Mouse (Mus musculus) liver, adult 2 months (tissue): Measurements from ENCODE around the gene Hnrnpk.

Source experiments
- CTCF ChIP-seq: fragments of 200-500 bp; IDR thresholded peaks from 2 replicates; pipeline ENCODE4 v1.5.1; 2011; ENCODE audit warnings: low read depth, low read length, control low read depth
- POLR2A ChIP-seq: fragments of 200-500 bp; IDR thresholded peaks from 2 replicates; pipeline ENCODE4 v1.6.1; 2011; ENCODE audit warnings: low read length, control low read depth; ENCODE audit not compliant: insufficient read depth; ENCODE audit errors: extremely low read depth

DNA sequence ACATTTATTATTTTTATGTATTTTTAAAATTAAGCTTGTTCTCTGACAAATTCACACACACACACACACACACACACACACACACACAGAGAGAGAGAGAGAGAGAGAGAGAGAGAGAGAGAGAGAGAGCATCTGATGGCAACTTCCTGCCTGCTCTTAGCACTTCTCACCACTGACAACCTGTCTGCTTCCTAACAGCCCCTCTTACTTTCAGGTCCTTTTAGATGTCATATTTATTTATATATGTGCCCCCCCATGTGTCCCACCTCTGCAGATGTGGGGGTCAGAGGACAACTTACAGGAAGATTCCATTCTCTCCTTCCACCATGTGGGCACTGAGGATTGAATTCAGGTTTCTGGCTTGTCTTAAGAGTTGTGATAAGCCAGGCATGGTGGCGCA, 16.1 kb upstream of the Hnrnpk start:
- TF ChIP-seq CTCF (no peak), POLR2A (no peak)
